8 mouse cellular contexts compared by ENCODE assay signal in the genomic region with DNA sequence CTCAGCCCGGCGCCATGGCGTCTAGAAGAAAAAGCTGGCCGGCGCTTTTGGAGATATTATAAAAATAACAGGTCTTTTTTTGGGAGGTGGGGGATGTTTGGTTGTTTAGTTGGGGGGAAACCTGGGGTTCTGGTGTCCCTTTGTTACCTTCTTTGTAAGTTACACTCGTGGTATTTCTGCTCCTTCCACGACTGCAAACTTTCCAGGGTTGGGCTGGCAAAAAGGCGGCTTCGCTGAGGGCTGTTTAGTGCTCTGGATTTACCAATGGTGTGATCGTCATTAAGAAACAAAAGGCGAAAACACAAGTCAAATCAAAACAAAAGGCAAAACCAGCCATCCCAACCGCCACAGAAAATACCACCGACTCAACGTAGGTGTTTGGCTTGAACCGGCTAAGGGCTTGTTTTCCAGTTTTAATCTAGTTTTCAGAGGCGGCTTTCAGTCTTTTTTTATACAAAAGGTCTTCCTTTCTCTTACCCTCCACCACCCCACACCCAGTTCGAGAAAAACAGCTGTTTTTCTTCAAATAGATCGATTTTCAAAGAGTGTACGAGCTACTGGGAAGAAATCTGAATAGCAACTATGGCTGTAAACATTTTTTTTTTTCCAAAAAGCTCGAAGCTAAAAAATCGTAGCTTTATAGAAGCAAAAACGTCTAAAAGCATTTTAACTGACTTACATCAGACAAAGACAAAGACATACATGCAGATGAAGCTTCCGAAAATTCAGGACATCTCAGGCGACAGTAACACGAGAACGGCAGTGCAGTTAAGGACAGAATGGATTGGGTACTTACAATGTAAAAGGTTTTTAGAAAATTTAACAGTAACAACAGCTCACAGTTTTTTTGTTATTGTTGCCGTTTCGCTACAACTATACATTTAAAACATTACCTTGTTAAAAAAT. TPM values are rescaled to one million over a fixed set of nuclear protein-coding genes. Genes with fewer than 3 reads are reported as not detected.
DNase-seq lines count a peak whose midpoint lies in the region; ATAC-seq lines count a peak whose summit lies in the region.

No protein-coding gene starts in this region.

- ATAC-seq in lung, embryonic 15.5 days (ENCODE audit: borderline replicate concordance, extremely low read depth, low FRiP score, low TSS enrichment): no peak
- ATAC-seq in liver, embryonic 12.5 days: no peak

- H3K4me3 ChIP-seq in lung, embryonic 15.5 days: peak overlapping the region; percentile 57
- peak overlapping the region; percentile 98 for H3K4me3 ChIP-seq in liver, embryonic 12.5 days

- peak overlapping the region; percentile 99 for H3K4me2 ChIP-seq in lung, embryonic 15.5 days
- peak overlapping the region; percentile 100 for H3K4me2 ChIP-seq in liver, embryonic 12.5 days

- no peaks in the 10 kb centered on the region for H3K36me3 ChIP-seq in lung, embryonic 15.5 days
- peaks cover 19% of the 10 kb centered on the region for H3K36me3 ChIP-seq in liver, embryonic 12.5 days

- H3K9ac ChIP-seq in lung, embryonic 15.5 days: peak overlapping the region; percentile 96
- H3K9ac ChIP-seq in liver, embryonic 12.5 days: peak overlapping the region; percentile 99

- no peaks in the 10 kb centered on the region for H3K27me3 ChIP-seq in lung, embryonic 15.5 days
- H3K27me3 ChIP-seq in liver, embryonic 12.5 days (replicated peaks): no peaks in the 10 kb centered on the region

- 1% methylated on average over 28 of the region's 28 CpGs for WGBS in lung, embryonic 15.5 days
- 2% methylated on average over 28 of the region's 28 CpGs for WGBS in liver, embryonic 12.5 days (ENCODE audit: insufficient replicate concordance)

- peaks cover 50% of the 10 kb centered on the region for H3K4me1 ChIP-seq in lung, embryonic 15.5 days
- peaks cover 72% of the 10 kb centered on the region for H3K4me1 ChIP-seq in liver, embryonic 12.5 days

- DNase-seq in lung, adult 18-20 months: no peak
- peak; percentile 51 for DNase-seq in embryo, embryonic 10 days (ENCODE audit: low spot score)
- peak; percentile 30 for DNase-seq in heart, postnatal 4 days
- peak; percentile 36 for DNase-seq in retina, postnatal 1 day
- no peak for DNase-seq in adrenal gland, postnatal 36 days
- DNase-seq in gastrocnemius, postnatal 25 days: no peak

- H3K27ac ChIP-seq in lung, embryonic 15.5 days: peak overlapping the region; percentile 100
- peak overlapping the region; percentile 100 for H3K27ac ChIP-seq in liver, embryonic 12.5 days

- no peaks in the 10 kb centered on the region for H3K9me3 ChIP-seq in lung, embryonic 15.5 days
- H3K9me3 ChIP-seq in liver, embryonic 12.5 days (replicated peaks): no peaks in the 10 kb centered on the region

RNA-seq across cellular contexts. Expression of gene Setd1b, which starts 2.0 kb away (rescaled TPM):
- 8.7 and 9.2 TPM in 2 replicates for polyA plus RNA-seq in lung, embryonic 15.5 days (2015; fragmentation: Nextera tagmentation; extraction: Ambion mirVana)
- total RNA-seq in heart, postnatal 4 days (2021): 10 to 100 TPM; 22.2 to 23.0 TPM
- 6.0 and 6.1 TPM in 2 replicates for polyA plus RNA-seq in liver, embryonic 12.5 days (2016; fragmentation: Nextera tagmentation; extraction: Ambion mirVana)
- 10 to 100 TPM; 24.9 to 26.0 TPM for total RNA-seq in adrenal gland, postnatal 36 days (2021)
- 1 to 10 TPM; 8.1 to 9.6 TPM for total RNA-seq in gastrocnemius, postnatal 25 days (2021)

RNA-seq across cellular contexts. Expression of gene Rhof, which starts 7.5 kb away (rescaled TPM):
- polyA plus RNA-seq in lung, embryonic 15.5 days (2015; fragmentation: Nextera tagmentation; extraction: Ambion mirVana): 2.7 and 2.8 TPM in 2 replicates
- total RNA-seq in heart, postnatal 4 days (2021): under 1 TPM; 0.36 to 0.71 TPM
- 3.9 and 4.8 TPM in 2 replicates for polyA plus RNA-seq in liver, embryonic 12.5 days (2016; fragmentation: Nextera tagmentation; extraction: Ambion mirVana)
- 1 to 10 TPM; 1.2 to 1.4 TPM for total RNA-seq in adrenal gland, postnatal 36 days (2021)
- under 1 TPM; 0.23 to 0.38 TPM for total RNA-seq in gastrocnemius, postnatal 25 days (2021)

RNA-seq across cellular contexts. Expression of gene Psmd9, which starts 29.2 kb away (rescaled TPM):
- 85.3 and 88.7 TPM in 2 replicates for polyA plus RNA-seq in lung, embryonic 15.5 days (2015; fragmentation: Nextera tagmentation; extraction: Ambion mirVana)
- total RNA-seq in heart, postnatal 4 days (2021): 10 to 100 TPM; 22.8 to 24.8 TPM
- 77.4 and 77.8 TPM in 2 replicates for polyA plus RNA-seq in liver, embryonic 12.5 days (2016; fragmentation: Nextera tagmentation; extraction: Ambion mirVana)
- total RNA-seq in adrenal gland, postnatal 36 days (2021): 10 to 100 TPM; 23.4 to 31.5 TPM
- total RNA-seq in gastrocnemius, postnatal 25 days (2021): 10 to 100 TPM; 14.2 to 15.2 TPM

RNA-seq across cellular contexts. Expression of gene Hpd, which starts 42.6 kb away (rescaled TPM):
- polyA plus RNA-seq in lung, embryonic 15.5 days (2015; fragmentation: Nextera tagmentation; extraction: Ambion mirVana): 0.72 TPM in 1 of 2 replicates, not detected in the other
- not detected for total RNA-seq in heart, postnatal 4 days (2021)
- polyA plus RNA-seq in liver, embryonic 12.5 days (2016; fragmentation: Nextera tagmentation; extraction: Ambion mirVana): 5.9 and 6.1 TPM in 2 replicates
- total RNA-seq in adrenal gland, postnatal 36 days (2021): 1 to 10 TPM; 1.6 to 2.4 TPM
- not detected for total RNA-seq in gastrocnemius, postnatal 25 days (2021)

Comparison
In these comparisons a context has a peak if more than half of its experiments do, and no peak if none do; other contexts are left out.
1. DNase-seq: peak in embryo, embryonic 10 days (single experiment), heart, postnatal 4 days (single experiment) and retina, postnatal 1 day (single experiment); none in lung, adult 18-20 months (0 of 2), adrenal gland, postnatal 36 days (0 of 2) and gastrocnemius, postnatal 25 days (single experiment).